Mouse (Mus musculus) embryonic fibroblast, embryonic 13.5 days (primary cell): Measurements from ENCODE around the gene Sorcs2. TPM values are rescaled to one million over a fixed set of nuclear protein-coding genes. Genes with fewer than 3 reads are reported as not detected.

Source experiments
- H3K27ac ChIP-seq: 2 replicates; pipeline ENCODE4 v1.5.1; 2012; ENCODE audit warnings: low read length, control low read depth, inconsistent platforms; ENCODE audit not compliant: insufficient read depth
- H3K4me1 ChIP-seq: 2 replicates; pipeline ENCODE4 v1.6.1; 2011; ENCODE audit warnings: low read length; ENCODE audit not compliant: control insufficient read depth, insufficient read depth
- H3K4me3 ChIP-seq: 2 replicates; pipeline ENCODE4 v1.5.1; 2011; ENCODE audit warnings: mild to moderate bottlenecking, control low read depth, low read length; ENCODE audit not compliant: insufficient read depth
- CTCF ChIP-seq: IDR thresholded peaks from 2 replicates; pipeline ENCODE4 v1.5.1; 2011; ENCODE audit warnings: mild to moderate bottlenecking, control low read depth, low read length, moderate library complexity, borderline replicate concordance; ENCODE audit not compliant: insufficient read depth
- POLR2A ChIP-seq: IDR thresholded peaks from 2 replicates; pipeline ENCODE4 v1.6.1; 2011; ENCODE audit warnings: low read depth, mild to moderate bottlenecking, control low read depth, low read length, moderate library complexity
- polyA plus RNA-seq: library from polyadenylated mRNA; stranded (reverse); fragments of >200 nt; gene quantifications from 2 replicates; pipeline ENCODE4 v1.2.4, GENCODE M21; 2011; ENCODE audit warnings: low read depth; ENCODE audit not compliant: missing spikeins, insufficient read length

Sorcs2 gene
- polyA plus RNA-seq = 57.1 and 67.1 TPM in 2 replicates

DNA sequence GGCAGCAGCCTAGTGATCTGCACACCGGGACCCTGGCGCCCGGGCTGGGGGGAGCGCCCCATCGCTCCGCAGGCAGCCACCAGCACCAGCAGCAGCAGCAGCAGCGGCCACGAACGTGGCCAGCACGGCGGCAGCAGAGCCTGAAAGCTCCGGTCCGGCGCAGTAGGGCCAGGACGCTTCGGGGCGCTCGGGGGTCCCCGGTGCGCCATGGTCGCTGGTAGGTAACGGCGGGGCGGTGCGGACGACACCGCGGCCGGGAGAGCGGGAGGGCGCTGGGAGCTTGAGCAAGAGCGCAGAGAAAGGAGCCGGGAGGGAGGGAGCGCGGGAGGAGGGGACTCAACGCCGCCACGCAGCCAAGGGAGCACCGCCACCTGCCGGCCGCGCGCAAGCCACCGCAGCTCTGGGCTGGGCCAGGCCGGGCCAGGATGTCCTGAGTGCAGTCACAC is at the start of gene Sorcs2:
Gene Sorcs2, minus strand, starts transcription at position 303 of the 446 bp plus-strand sequence.
- Histone ChIP-seq H3K4me3 (peak within 1 kb of the TSS; percentile 77), H3K27ac (0 out of 2 replicates have a peak within 1 kb of the TSS, but pooled peaks have one; percentile 6), H3K4me1 (no peaks in the 10 kb centered on the region)
- peak; percentile 94 for TF ChIP-seq CTCF
- TF ChIP-seq POLR2A = peak; percentile 47

DNA sequence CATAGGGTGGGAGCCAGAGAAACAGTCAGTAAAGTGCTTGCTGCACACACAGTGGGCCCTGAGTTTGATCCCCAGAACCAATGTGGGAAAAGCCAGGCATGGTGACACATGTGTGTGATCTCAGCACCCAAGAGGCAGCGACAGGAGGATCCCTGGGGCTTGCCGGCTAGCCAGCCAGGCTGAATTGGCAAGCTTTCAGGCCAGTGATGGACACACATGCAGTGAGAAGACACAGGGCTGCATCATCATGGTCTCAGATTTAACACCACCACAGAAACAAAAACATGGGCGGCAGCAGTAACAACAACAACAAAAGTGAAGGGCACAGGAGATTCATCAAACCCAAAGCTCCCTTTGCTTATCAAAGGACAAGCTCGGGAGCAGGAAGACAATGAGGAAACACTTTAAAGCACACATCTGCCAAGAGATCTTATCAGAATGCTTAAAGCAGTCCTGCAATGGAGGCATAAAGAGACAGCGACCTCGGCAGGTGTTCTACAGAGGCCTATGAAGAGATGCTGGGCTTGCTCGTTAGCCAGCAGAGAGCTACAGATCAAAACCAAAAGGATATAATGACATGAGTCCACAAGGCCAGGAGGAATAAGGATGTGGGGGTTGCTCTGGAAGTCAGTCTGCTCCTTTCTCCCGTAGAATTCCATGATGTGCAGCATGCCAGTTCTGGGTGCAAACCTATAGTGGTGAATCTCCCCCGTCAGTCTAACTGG is 48.4 kb upstream of the Sorcs2 start:
- H3K4me3 ChIP-seq = no peak overlapping the region
- H3K4me1 ChIP-seq = no peaks in the 10 kb centered on the region
- TF ChIP-seq POLR2A (no peak), CTCF (no peak)
- H3K27ac ChIP-seq = no peak overlapping the region

DNA sequence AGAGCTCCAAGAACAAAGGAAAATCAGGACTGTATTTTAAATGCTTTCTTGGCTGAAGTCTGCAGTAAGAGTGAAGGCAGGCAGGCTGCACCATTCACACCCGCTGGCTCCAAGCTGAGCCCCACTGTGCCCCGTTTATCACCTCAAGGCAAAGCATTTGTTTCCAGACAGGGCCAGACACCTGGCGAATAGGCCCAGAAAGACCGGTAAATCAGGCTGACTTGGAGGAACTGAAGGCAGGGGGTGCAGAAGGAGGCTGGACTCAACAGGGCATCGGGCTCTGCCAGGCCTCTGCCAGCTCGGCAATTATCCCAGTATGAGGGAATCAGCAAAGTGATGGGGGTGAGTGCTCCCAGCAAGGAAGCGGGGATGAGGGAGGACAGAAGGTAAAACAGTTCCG is 47.1 kb upstream of the Sorcs2 start:
- no peaks in the 10 kb centered on the region for H3K4me1 ChIP-seq
- TF ChIP-seq CTCF (no peak), POLR2A (no peak)

DNA sequence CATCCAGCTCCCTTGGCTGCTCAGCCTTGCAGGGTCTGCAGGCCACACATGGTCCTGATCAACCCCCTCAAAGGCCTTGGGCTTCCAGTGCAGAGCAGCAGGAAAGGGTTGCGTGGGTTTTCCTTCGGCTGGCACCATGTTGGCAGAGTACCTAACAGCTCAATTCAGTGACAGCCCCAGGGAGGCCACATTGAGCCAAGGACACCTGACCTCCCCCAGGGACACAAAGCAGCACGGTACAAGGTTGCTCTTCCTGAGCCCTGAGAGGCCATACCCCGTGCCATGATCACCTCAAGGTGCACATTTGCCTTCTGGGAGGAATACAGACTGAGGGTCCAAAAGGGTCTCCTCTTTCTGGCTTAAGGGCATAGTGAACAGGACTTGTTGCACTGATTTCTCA is 46.7 kb upstream of the Sorcs2 start:
- Histone ChIP-seq H3K4me1 (no peaks in the 10 kb centered on the region), H3K27ac (no peak overlapping the region), H3K4me3 (no peak overlapping the region)
- TF ChIP-seq CTCF (no peak), POLR2A (no peak)

More for the DNA sequence above, 47.1 kb upstream of the Sorcs2 start:
- Histone ChIP-seq H3K4me3 (no peak overlapping the region), H3K27ac (no peak overlapping the region)

DNA sequence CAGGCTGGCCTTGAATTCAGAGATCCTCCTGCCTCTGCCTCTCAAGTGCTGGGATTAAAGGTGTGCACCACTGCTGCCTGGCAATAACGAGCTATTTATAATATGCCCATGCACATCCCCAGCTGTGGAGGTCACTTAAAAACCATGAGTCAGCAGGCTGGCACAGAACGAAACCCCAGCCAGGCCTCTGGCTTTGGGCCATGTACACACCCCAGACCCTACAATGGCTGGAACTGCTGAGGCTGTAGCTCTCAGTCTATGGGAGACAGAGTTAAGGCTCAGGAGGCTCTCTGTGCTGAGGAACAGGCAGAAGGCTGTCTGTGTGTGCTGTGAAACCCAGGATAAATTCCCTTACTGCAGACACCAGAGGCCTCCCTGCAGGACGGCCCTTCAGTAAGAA is 42.8 kb upstream of the Sorcs2 start:
- no peaks in the 10 kb centered on the region for H3K4me1 ChIP-seq
- H3K27ac ChIP-seq = no peak overlapping the region
- TF ChIP-seq CTCF = no peak
- no peak for TF ChIP-seq POLR2A
- no peak overlapping the region for H3K4me3 ChIP-seq

DNA sequence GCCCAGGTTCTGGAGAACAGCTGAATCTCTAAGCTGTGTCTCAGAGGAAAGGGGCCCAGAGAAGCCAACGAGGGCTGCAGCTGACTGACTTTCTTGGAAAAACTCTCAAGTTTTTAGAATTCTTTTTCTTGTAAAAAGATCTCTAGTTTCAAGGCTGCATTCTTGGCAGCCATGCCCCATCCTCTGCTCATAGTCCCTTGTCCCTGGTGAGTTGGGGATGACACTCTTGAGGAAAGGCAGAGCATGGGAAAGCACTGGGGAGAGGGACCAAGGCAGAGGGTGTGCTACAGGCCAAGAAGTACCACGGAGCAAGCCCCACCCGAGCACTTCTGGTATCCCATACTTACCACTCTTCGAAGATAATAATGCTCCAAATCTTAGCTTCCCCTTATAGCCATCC is 38.9 kb upstream of the Sorcs2 start:
- H3K4me1 ChIP-seq = no peaks in the 10 kb centered on the region
- H3K27ac ChIP-seq = no peak overlapping the region; the same call in 1 of the 2 replicates
- TF ChIP-seq CTCF (no peak), POLR2A (no peak)
- H3K4me3 ChIP-seq = no peak overlapping the region

DNA sequence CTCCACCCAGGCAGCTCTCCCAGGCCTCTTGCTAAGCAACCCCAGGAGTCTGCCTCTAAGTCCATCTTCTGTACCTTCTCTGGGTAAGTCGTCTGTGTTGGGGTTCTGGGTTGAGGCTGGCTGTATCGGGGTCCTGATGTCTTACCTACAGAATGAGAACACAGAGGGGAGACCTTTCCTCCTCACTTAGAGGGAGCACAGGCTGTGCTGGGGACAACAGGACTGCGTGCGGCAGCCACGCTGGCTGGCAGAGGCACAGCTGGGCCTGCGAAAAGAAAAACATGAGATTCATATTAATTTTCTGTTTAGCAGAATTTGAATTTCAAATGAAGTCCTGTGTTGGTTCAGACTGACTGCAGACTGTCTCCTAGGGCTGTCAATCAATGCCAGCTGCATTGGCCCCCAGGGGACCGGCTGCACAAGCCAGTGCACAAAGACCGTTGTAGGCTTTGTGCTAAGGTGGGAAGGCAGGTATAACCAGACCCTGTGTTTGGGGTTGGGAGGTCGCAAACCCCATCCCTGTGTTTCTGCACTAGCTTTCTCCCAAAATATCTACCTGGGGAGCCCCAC is 36.5 kb upstream of the Sorcs2 start:
- Histone ChIP-seq H3K27ac (no peak overlapping the region), H3K4me3 (no peak overlapping the region), H3K4me1 (no peaks in the 10 kb centered on the region)
- no peak for TF ChIP-seq POLR2A
- TF ChIP-seq CTCF = no peak

DNA sequence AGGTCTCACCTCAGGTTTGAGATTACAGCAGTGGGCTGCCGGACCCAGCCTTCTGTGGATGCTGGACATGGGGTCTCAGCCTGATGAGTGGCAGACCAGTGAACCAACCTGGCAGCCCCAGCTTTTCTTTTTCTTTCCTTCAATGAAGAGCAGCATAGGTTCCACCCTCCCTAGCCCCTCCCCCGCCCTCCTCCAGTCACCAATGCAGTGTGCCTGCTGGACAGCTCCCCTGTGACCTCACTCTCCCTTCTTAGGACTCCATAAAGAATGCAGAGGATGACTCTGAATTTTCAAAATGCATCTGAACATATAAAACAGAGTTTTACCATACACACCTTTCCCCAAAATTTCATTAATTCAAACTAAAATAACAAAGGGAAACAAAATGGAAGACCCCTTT is 33.8 kb upstream of the Sorcs2 start:
- Histone ChIP-seq H3K4me1 (no peaks in the 10 kb centered on the region; the same call in 1 of the 2 replicates), H3K4me3 (no peak overlapping the region), H3K27ac (no peak overlapping the region)
- TF ChIP-seq CTCF (no peak), POLR2A (no peak)

DNA sequence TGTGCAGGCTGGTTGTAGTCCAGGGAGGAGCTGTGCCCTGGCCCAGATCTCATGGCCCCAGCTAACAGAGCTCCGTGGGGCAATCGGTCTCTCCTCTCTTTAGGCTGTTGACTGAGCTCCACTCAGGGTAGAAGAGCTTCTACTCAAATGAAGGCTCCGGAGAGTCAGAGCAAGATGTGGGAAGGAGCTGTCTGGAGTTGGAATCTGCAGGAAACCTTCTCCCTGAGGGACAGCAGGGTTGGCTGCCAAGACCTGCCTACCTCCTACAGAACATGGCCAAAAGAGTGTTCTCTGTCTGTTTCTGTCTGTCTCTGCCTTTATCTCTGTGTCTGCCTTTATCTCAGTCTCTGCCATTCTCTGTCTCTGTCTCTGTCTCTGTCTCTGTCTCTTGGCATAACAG is 31.6 kb upstream of the Sorcs2 start:
- Histone ChIP-seq H3K27ac (no peak overlapping the region), H3K4me1 (no peaks in the 10 kb centered on the region; the same call in 1 of the 2 replicates), H3K4me3 (no peak overlapping the region)
- TF ChIP-seq CTCF = no peak

DNA sequence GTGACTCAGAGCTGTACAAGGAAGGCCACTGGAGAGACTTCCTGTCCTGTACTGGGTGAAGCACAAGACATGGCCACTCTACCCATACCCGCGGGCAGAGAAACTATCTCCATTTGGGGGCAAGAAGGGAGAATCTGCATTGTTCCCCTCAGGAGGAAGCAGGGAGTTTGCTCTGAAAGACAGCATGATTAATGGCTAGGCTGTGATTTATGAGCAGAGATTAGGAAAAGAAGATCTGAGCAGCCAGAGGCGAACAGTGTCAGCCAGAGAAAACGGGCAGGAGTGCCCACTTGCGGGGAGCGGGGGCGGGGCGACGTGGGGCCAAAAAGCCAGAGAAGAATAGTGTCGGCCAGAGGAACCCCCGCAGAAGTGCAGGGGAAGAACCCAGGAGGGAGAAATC is 29.9 kb upstream of the Sorcs2 start:
- Histone ChIP-seq H3K4me1 (no peaks in the 10 kb centered on the region; the same call in 1 of the 2 replicates), H3K4me3 (no peak overlapping the region), H3K27ac (no peak overlapping the region)
- TF ChIP-seq CTCF (no peak), POLR2A (no peak)
